Mouse (Mus musculus): ENCODE data around the gene Swap70.
A peak's percentile ranks its signal among the peaks of the same experiment; 100 is the strongest.

Gene Swap70

GRCm38 (mm10) chr7:110237837-110238451, 16.4 kb downstream of the Swap70 start:
- peak in 1 of 2 experiments; percentile 10 for DNase-seq

- no peak for DNase-seq
Measured at GRCm38 (mm10) chr7:110239590-110239989, 18.1 kb downstream of the Swap70 start.

DNA sequence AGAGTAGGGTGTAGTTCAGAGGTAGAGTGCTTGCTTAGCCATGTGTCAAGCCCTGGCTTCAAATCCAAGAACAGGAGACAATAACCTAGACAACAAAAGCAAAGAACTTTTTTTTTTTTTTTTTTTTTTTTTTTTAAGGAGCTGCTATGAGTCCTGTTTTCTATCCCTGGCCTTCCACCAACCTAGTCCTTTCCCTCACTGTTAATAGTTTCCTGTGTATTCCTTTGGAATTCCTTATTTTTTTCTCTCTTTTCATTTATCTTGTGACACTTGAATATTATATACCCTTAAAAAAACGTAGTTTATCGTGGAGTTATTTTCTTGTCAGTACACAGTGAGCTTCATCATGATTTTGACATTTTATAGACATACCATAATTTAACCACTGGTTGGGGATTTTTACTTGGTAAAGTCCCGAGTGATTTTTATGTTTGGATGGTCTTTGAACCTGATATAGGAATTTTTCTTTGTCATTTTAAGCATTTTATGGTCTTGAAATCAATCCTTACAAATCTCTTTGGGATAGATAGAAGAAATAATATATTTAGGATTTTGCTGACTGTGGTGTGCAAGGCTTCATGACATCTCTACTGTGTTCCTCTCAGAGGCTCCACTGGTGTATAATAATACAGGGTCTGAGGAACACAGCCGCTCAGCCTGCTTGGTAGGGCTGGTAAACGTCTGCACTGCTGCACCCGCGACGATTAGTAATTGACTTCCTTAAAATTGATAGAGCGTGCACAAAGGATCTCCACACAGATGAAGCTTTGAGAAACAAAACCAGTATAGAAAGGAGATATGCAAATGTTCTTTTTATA, 20.2 kb downstream of the Swap70 start:
- no peak for DNase-seq

DNA sequence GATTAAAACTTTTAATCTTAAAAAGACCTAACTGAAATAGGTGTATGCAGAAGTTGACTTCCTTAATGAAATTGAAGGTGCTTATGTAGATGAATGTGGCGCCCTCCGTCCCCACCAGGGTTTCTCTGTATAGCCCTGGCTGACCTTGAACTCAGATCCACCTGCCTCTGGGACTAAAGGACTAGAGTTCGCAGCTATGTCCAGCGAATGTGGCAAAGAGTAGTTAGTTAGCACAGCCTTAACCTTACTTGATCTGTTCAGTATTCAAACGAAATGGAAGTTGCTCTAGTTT, 20.7 kb downstream of the Swap70 start:
- no peak for DNase-seq

DNA sequence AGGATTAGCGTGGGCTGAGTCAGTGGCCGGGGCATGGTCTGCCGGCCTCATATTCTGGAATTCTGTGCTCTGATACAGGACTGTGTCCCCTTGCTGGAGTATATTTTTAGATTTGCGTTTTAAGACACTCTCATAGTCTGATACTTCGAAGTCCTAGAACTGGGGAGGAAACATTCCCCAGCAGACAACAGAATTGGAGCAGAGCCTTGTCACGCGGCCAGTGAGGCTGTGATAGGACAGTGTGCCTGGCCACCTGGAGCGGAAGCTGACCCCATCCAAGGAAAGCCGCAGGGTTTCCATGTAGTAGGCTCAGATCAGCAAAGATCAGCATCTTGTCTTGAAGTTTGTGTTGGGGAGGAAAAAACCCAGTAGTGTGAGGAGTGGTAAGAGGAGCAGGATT, 23.6 kb downstream of the Swap70 start:
- DNase-seq: peak; percentile 17 to 39

- DNase-seq: peak; percentile 49 to 75
Measured at GRCm38 (mm10) chr7:110246526-110246925, 25.0 kb downstream of the Swap70 start.

DNA sequence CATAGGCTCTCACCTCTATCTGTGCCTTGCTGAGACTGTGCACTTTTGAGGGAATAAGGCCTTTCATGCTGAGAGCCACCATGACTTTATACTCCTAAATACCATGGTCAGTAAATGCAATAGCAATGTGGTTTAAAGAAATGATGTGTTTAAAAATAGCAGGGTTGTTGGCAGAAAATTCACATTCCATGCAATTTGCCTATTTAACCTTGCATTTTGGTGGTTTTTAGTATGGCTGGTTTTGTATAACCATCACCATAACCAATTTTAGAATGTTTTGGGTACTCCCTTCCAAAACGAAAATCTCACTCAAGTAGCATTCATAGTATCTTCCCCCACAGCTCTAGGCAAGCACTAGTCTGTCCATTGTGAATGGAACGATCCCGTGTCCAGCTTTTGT, 26.3 kb downstream of the Swap70 start:
- no peak for DNase-seq

DNA sequence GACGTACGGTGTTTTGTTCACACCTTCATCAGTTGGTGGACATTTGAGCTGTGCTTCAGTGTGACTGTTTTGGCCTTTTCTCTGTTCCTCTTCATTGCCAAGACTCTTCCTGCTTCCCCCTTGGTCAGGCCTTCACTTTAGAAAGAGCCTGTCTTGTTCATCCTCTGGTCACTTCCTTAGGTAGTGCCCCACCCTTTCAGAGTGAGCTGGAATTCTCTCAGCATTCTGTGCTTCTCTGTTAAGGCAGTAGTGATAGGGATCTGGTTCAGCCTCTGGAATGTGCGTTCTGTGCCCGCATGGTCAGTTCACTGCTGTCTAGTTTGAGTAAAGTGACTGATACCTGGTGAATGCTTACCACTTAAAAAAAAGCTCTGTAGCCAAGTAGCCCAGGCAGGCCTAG, 27.2 kb downstream of the Swap70 start:
- DNase-seq: no peak

DNA sequence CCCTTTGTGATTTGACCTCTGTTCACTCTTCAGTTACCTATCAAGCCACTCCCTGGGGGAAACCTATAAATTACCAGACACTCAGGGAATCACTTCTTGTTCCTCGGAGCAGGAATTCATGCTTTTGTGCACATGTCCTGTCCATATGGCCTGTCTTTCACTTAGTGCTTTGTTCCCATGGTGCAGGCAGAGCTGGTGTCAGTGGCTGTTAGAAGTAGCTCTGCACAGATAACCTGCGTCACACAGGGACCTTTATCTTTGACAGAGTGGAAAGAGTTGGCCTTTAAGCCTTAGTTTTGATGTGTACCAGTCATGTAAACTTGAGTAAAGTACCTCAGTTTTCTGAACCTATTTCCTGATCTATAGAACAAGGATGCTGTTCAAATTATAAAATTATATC, 32.4 kb downstream of the Swap70 start:
- no peak for DNase-seq

DNA sequence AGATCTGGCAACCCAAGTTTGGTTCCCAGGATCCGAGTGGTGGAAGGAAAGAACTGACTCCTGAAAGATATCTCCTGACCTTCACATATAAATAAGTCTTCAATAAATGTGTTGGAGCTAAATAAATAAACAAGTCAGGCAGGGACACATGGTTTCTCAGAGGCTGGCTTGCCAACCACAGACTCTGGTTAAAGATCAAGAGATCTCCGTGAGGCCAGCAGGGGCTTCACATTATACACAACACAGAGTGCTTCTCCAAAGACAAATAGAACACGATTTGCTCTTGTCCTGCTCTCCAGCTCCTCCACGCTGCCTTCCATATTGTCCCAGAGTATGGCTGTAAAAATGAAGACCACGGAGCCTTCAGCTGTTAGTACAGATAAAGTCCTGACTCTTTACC, 32.9 kb downstream of the Swap70 start:
- DNase-seq: no peak

DNA sequence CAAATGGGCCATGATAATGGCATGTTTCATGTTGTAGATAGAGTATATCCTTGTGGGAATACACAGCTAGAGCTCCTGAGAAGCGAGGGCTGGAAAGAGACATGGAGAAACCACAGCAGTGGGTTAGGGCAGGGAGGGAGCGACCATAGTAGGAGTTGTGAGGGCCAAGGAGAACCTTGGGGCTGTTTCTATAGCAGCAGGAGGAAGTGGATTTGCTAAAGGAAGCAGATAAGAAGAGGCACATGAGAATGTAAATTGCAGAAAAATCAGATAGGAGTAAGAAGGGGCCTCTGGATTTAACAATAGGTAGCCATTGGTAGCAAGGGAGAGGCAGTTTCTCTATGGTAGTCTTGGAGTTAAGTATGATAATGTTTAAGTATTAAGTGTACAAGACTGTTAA, 35.5 kb downstream of the Swap70 start:
- DNase-seq: no peak

GRCm38 (mm10) chr7:110258196-110258950, 36.9 kb downstream of the Swap70 start:
- DNase-seq: no peak

GRCm38 (mm10) chr7:110259966-110260711, 38.6 kb downstream of the Swap70 start:
- DNase-seq: no peak

GRCm38 (mm10) chr7:110261807-110262206, 40.3 kb downstream of the Swap70 start:
- no peak for DNase-seq

DNA sequence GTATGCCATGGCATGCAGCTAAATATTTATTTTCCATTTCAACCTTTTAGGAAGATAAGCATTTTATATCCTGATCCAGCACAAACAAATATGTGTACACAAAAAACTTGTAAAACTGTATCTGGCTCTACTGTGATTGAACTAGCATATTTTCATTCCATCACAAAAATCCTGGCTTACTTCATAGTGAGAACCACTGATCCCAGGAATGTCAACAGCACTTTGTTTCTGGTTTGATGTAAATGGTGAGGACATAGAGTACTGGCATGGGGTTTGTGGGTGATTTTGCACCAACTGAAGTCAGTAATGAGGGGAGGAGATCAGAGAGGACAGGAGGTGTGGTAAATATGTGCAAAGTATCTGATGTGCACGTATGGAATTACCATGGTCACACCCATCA, 41.1 kb downstream of the Swap70 start:
- no peak for DNase-seq

GRCm38 (mm10) chr7:110263474-110263873, 42.0 kb downstream of the Swap70 start:
- no peak for DNase-seq

GRCm38 (mm10) chr7:110265796-110266195, 44.3 kb downstream of the Swap70 start:
- DNase-seq: peak; percentile 91

- DNase-seq: no peak
Measured at GRCm38 (mm10) chr7:110267014-110267413, 45.5 kb downstream of the Swap70 start.

GRCm38 (mm10) chr7:110267994-110268393, 46.5 kb downstream of the Swap70 start:
- DNase-seq: no peak

GRCm38 (mm10) chr7:110268511-110268910, 47.0 kb downstream of the Swap70 start:
- no peak for DNase-seq

GRCm38 (mm10) chr7:110269777-110270176, 48.3 kb downstream of the Swap70 start:
- no peak for DNase-seq

- no peak for DNase-seq
Measured at GRCm38 (mm10) chr7:110270455-110270854, 48.9 kb downstream of the Swap70 start.

- no peak for DNase-seq
Measured at GRCm38 (mm10) chr7:110271814-110272213, 50.3 kb downstream of the Swap70 start.
